ENCODE assay signal across 17 mouse cellular contexts in the genomic region with DNA sequence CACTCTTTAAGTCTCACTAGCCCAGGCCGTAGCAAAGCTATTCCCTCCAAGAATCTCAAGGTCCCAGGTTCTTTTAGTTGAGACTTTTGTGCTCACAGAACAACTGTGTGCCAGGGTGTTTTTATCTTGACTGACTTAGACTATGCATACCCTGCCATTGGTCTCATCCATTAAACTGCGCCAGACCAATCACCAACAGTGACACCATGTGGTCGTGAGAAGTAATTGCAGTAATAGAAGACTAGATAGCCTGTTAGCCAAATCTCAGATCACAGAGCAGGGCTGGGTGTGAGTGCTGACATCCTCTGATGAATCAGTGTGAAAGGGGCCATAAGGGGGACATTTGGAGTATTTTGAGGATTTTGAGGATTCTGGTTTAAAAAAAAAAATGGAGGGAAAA.
DNase-seq lines count a peak whose midpoint lies in the region; ATAC-seq and TF ChIP-seq lines count a peak whose summit lies in the region.
"Had no signal": no experiment of that assay in that cellular context is flagged by ENCODE, and none has a peak within 500 bp of the region (broad histone marks: within the 10 kb centered on the region; RNA-seq: fewer than 3 reads in every experiment).

No protein-coding gene starts in this region.

- ATAC-seq in heart, postnatal 0 days (ENCODE audit: insufficient read depth, low read depth), result no peak
- no peak for ATAC-seq in heart, embryonic 11.5 days (replicated peaks; ENCODE audit: insufficient number of reproducible peaks, low FRiP score, low TSS enrichment)
- no peak for ATAC-seq in lung, embryonic 14.5 days (ENCODE audit: insufficient read depth)
- ATAC-seq: forebrain, embryonic 16.5 days; intestine, embryonic 15.5 days had no signal

- TF ChIP-seq EP300 in heart, postnatal 0 days (IDR thresholded peaks at IDR 0.05; ENCODE audit: low read depth), result no peak

- DNase-seq in heart, postnatal 0 days (ENCODE audit: low spot score), result no peak
- DNase-seq in lung, embryonic 14.5 days, result no peak
- DNase-seq in lung, postnatal 10 days, result no peak
- DNase-seq in NIH3T3 (ENCODE audit: low read depth) (peak; percentile 8), adipocyte (ENCODE audit: low spot score) (no peak)
- DNase-seq in adrenal gland, postnatal 36 days, result no peak
- DNase-seq: adrenal gland, adult 2 months; cerebellum, adult 11-12 months; cerebellum, postnatal 36 days; heart, adult 11 months; kidney, postnatal 36 days; midbrain, embryonic 14.5 days; thymus, adult 2 months had no signal

- H3K9ac ChIP-seq in heart, postnatal 0 days (replicated peaks; ENCODE audit: low read depth, low read length), result no peak overlapping the region
- H3K9ac ChIP-seq in heart, embryonic 11.5 days (ENCODE audit: low read depth, low read length), result no peak overlapping the region
- H3K9ac ChIP-seq in lung, embryonic 14.5 days, result no peak overlapping the region
- H3K9ac ChIP-seq: embryonic facial prominence, embryonic 12.5 days; intestine, embryonic 15.5 days had no signal

- WGBS in heart, postnatal 0 days, result 62% methylated on average over 3 of the region's 3 CpGs
- 64% methylated on average over 3 of the region's 3 CpGs for WGBS in heart, embryonic 11.5 days (ENCODE audit: insufficient replicate concordance)
- WGBS in lung, embryonic 14.5 days, result 62% methylated on average over 3 of the region's 3 CpGs

- peaks cover 6% of the 10 kb centered on the region; the same call in 1 of the 2 replicates for H3K27me3 ChIP-seq in heart, postnatal 0 days (ENCODE audit: control insufficient read depth, insufficient read depth, low read length)
- no peaks in the 10 kb centered on the region for H3K27me3 ChIP-seq in heart, embryonic 11.5 days (ENCODE audit: control insufficient read depth, insufficient read depth, low read length)
- no peaks in the 10 kb centered on the region for H3K27me3 ChIP-seq in lung, embryonic 14.5 days (ENCODE audit: insufficient read depth, low read length)
- H3K27me3 ChIP-seq: embryonic facial prominence, embryonic 12.5 days; intestine, embryonic 15.5 days had no signal

- no peaks in the 10 kb centered on the region for H3K4me1 ChIP-seq in heart, postnatal 0 days (ENCODE audit: control insufficient read depth, insufficient read depth)
- H3K4me1 ChIP-seq in heart, embryonic 11.5 days (ENCODE audit: control insufficient read depth, insufficient read depth, low read length), result peaks cover 5% of the 10 kb centered on the region; the same call in 1 of the 2 replicates
- peaks cover 3% of the 10 kb centered on the region for H3K4me1 ChIP-seq in lung, embryonic 14.5 days (ENCODE audit: insufficient read depth)
- H3K4me1 ChIP-seq: intestine, embryonic 15.5 days had no signal

- H3K9me3 ChIP-seq in heart, postnatal 0 days (replicated peaks; ENCODE audit: control insufficient read depth, low read length), result peaks cover 8% of the 10 kb centered on the region; the same call in 1 of the 2 replicates
- peaks cover 3% of the 10 kb centered on the region; the same call in 1 of the 2 replicates for H3K9me3 ChIP-seq in heart, embryonic 11.5 days (replicated peaks; ENCODE audit: control insufficient read depth, low read length)
- no peaks in the 10 kb centered on the region for H3K9me3 ChIP-seq in lung, embryonic 14.5 days (ENCODE audit: low read depth, low read length)
- H3K9me3 ChIP-seq: intestine, embryonic 15.5 days had no signal

- TF ChIP-seq CTCF in heart, postnatal 0 days (IDR thresholded peaks at IDR 0.05; ENCODE audit: low read depth), result peak; percentile 20; the same call in 1 of the 2 replicates
- TF ChIP-seq CTCF in lung, embryonic 14.5 days (IDR thresholded peaks at IDR 0.05; ENCODE audit: low read depth), result peak; percentile 38

- no peak overlapping the region for H3K4me2 ChIP-seq in heart, postnatal 0 days (ENCODE audit: low read depth, low read length)
- H3K4me2 ChIP-seq in heart, embryonic 11.5 days, result no peak overlapping the region
- H3K4me2 ChIP-seq in lung, embryonic 14.5 days, result no peak overlapping the region
- H3K4me2 ChIP-seq: embryonic facial prominence, embryonic 12.5 days; intestine, embryonic 15.5 days had no signal

- no peak overlapping the region for H3K27ac ChIP-seq in heart, postnatal 0 days (ENCODE audit: low read depth)
- H3K27ac ChIP-seq in heart, embryonic 11.5 days (ENCODE audit: low read depth, low read length), result no peak overlapping the region
- no peak overlapping the region for H3K27ac ChIP-seq in lung, embryonic 14.5 days (ENCODE audit: low read depth)
- H3K27ac ChIP-seq: embryonic facial prominence, embryonic 12.5 days; intestine, embryonic 15.5 days had no signal

- H3K36me3 ChIP-seq in heart, postnatal 0 days (replicated peaks; ENCODE audit: control insufficient read depth, insufficient read depth, low read length), result no peaks in the 10 kb centered on the region
- no peaks in the 10 kb centered on the region for H3K36me3 ChIP-seq in heart, embryonic 11.5 days (ENCODE audit: control insufficient read depth, insufficient read depth, low read length)
- H3K36me3 ChIP-seq in lung, embryonic 14.5 days (ENCODE audit: insufficient read depth), result no peaks in the 10 kb centered on the region
- H3K36me3 ChIP-seq: embryonic facial prominence, embryonic 12.5 days; intestine, embryonic 15.5 days had no signal

- H3K4me3 ChIP-seq in heart, postnatal 0 days (ENCODE audit: low read depth, low read length), result no peak overlapping the region
- H3K4me3 ChIP-seq in heart, embryonic 11.5 days (ENCODE audit: low read depth, low read length), result no peak overlapping the region
- no peak overlapping the region for H3K4me3 ChIP-seq in lung, embryonic 14.5 days (ENCODE audit: low read depth, low read length)
- H3K4me3 ChIP-seq: embryonic facial prominence, embryonic 12.5 days; intestine, embryonic 15.5 days had no signal
